Mouse (Mus musculus) forebrain, embryonic 14.5 days (tissue): ENCODE measurements around the gene Gab1. TPM values are rescaled to one million over a fixed set of nuclear protein-coding genes. Genes with fewer than 3 reads are reported as not detected.
A peak's percentile ranks its signal among the peaks of the same experiment; 100 is the strongest.

ENCODE experiments used
- ATAC-seq: fragments of 200-750 bp; cut with Nextera tagmentation; 2 replicates; pipeline ENCODE4 v1.8.0; 2017; ENCODE audit warnings: mild to moderate bottlenecking, moderate library complexity
- DNase-seq: peaks from one replicate; pipeline ENCODE4 v3.0.0-alpha.2; 2015; ENCODE audit warnings: low spot score
- H3K27ac ChIP-seq: fragments of 300-500 bp; sonication (generic); 2 replicates; pipeline ENCODE4 v1.5.1; 2014; ENCODE audit warnings: low read depth, mild to moderate bottlenecking, control low read depth, low read length, moderate library complexity
- H3K27me3 ChIP-seq: fragments of 300-500 bp; sonication (generic); replicated peaks from 2 replicates; pipeline ENCODE4 v1.6.1; 2014; ENCODE audit warnings: low read length, control low read depth, mixed read lengths; ENCODE audit not compliant: control insufficient read depth, insufficient read depth
- H3K36me3 ChIP-seq: fragments of 300-500 bp; sonication (generic); 2 replicates; pipeline ENCODE4 v1.6.1; 2014; ENCODE audit warnings: low read length, control low read depth; ENCODE audit not compliant: control insufficient read depth, insufficient read depth
- H3K4me1 ChIP-seq: fragments of 300-500 bp; sonication (generic); 2 replicates; pipeline ENCODE4 v1.6.1; 2014; ENCODE audit warnings: antibody characterized with exemption, low read length, control low read depth; ENCODE audit not compliant: control insufficient read depth, insufficient read depth
- H3K4me2 ChIP-seq: fragments of 300-500 bp; sonication (generic); 2 replicates; pipeline ENCODE4 v1.6.1; 2014; ENCODE audit warnings: mild to moderate bottlenecking, control low read depth, low read length
- H3K4me3 ChIP-seq: fragments of 300-500 bp; sonication (generic); 2 replicates; pipeline ENCODE4 v1.5.1; 2014; ENCODE audit warnings: low read depth, low read length, control low read depth
- H3K9ac ChIP-seq: fragments of 300-500 bp; sonication (generic); 2 replicates; pipeline ENCODE4 v1.6.1; 2014; ENCODE audit warnings: mild to moderate bottlenecking, low read length, control low read depth, moderate library complexity
- H3K9me3 ChIP-seq: fragments of 300-500 bp; sonication (generic); replicated peaks from 2 replicates; pipeline ENCODE4 v1.6.1; 2016; ENCODE audit warnings: low read length, control low read depth, mixed read lengths; ENCODE audit not compliant: control insufficient read depth
- WGBS: fragments of 180-500 bp; shearing (Covaris S2); extraction: QIAGEN DNeasy Blood & Tissue Kit; methylation state at CpG from one replicate; pipeline ENCODE4 v1.1.7; 2014; 5-methylcytosine and 5-hydroxymethylcytosine counted together
- polyA plus RNA-seq: library from polyadenylated mRNA; unstranded; fragments of >200 nt; fragmentation: Nextera tagmentation; extraction: Ambion mirVana; gene quantifications from 2 replicates; pipeline ENCODE4 v1.2.1, GENCODE M21; 2014

The Gab1 gene
- polyA plus RNA-seq, 1 experiment from 2014 or later, result 15.4 TPM

- DNase-seq (no peak), ATAC-seq (no peak)
- no peaks in the 10 kb centered on the region for H3K27me3 ChIP-seq
- H3K4me2 ChIP-seq, result no peak overlapping the region
- no peaks in the 10 kb centered on the region for H3K9me3 ChIP-seq
- H3K4me1 ChIP-seq, result peaks cover 18% of the 10 kb centered on the region
- no peak overlapping the region for H3K4me3 ChIP-seq
- H3K27ac ChIP-seq, result no peak overlapping the region
- no peak overlapping the region for H3K9ac ChIP-seq
- H3K36me3 ChIP-seq, result no peaks in the 10 kb centered on the region
- 40% methylated on average over 13 of the region's 13 CpGs for WGBS
Observed at GRCm38 (mm10) chr8:80853622-80854021, 26.7 kb downstream of the Gab1 start.

GRCm38 (mm10) chr8:80853208-80853607 is 27.1 kb downstream of the Gab1 start:
- no peak overlapping the region for H3K4me3 ChIP-seq

GRCm38 (mm10) chr8:80852412-80853165 is 27.7 kb downstream of the Gab1 start:
- peaks cover 19% of the 10 kb centered on the region for H3K4me1 ChIP-seq
- no peaks in the 10 kb centered on the region for H3K27me3 ChIP-seq
- H3K4me3 ChIP-seq, result no peak overlapping the region
- 83% methylated on average over 9 of the region's 9 CpGs for WGBS
- no peaks in the 10 kb centered on the region for H3K9me3 ChIP-seq
- H3K36me3 ChIP-seq, result no peaks in the 10 kb centered on the region
- DNase-seq (no peak), ATAC-seq (no peak)
- H3K27ac ChIP-seq, result no peak overlapping the region
- H3K9ac ChIP-seq, result no peak overlapping the region
- no peak overlapping the region for H3K4me2 ChIP-seq

More at GRCm38 (mm10) chr8:80853208-80853607, 27.1 kb downstream of the Gab1 start:
- H3K4me2 ChIP-seq, result no peak overlapping the region
- 73% methylated on average over 6 of the region's 6 CpGs for WGBS
- no peaks in the 10 kb centered on the region for H3K36me3 ChIP-seq
- DNase-seq, result no peak
- no peak overlapping the region for H3K9ac ChIP-seq
- no peak overlapping the region for H3K27ac ChIP-seq
- no peak for ATAC-seq
- no peaks in the 10 kb centered on the region for H3K9me3 ChIP-seq
- H3K27me3 ChIP-seq, result no peaks in the 10 kb centered on the region
- peaks cover 19% of the 10 kb centered on the region for H3K4me1 ChIP-seq

GRCm38 (mm10) chr8:80851648-80852047 is 28.7 kb downstream of the Gab1 start:
- ATAC-seq, result no peak
- Histone ChIP-seq H3K4me1 (peaks cover 15% of the 10 kb centered on the region), H3K4me3 (no peak overlapping the region), H3K36me3 (no peaks in the 10 kb centered on the region), H3K9me3 (no peaks in the 10 kb centered on the region), H3K27me3 (no peaks in the 10 kb centered on the region), H3K27ac (no peak overlapping the region), H3K9ac (no peak overlapping the region), H3K4me2 (no peak overlapping the region)
- WGBS, result 90% methylated on average over 6 of the region's 6 CpGs
- DNase-seq, result no peak

- Histone ChIP-seq H3K36me3 (no peaks in the 10 kb centered on the region), H3K4me3 (no peak overlapping the region), H3K9ac (no peak overlapping the region), H3K27ac (no peak overlapping the region), H3K4me1 (peaks cover 12% of the 10 kb centered on the region), H3K9me3 (no peaks in the 10 kb centered on the region), H3K27me3 (no peaks in the 10 kb centered on the region), H3K4me2 (no peak overlapping the region)
- no peak for ATAC-seq
- DNase-seq, result no peak
- WGBS, result 92% methylated on average over 4 of the region's 4 CpGs
Observed at GRCm38 (mm10) chr8:80850013-80850412, 30.3 kb downstream of the Gab1 start.

- no peak overlapping the region for H3K4me3 ChIP-seq
- H3K4me1 ChIP-seq, result peaks cover 10% of the 10 kb centered on the region
- H3K9me3 ChIP-seq, result no peaks in the 10 kb centered on the region
- no peak overlapping the region for H3K4me2 ChIP-seq
- H3K9ac ChIP-seq, result no peak overlapping the region
- no peaks in the 10 kb centered on the region for H3K27me3 ChIP-seq
- no peaks in the 10 kb centered on the region for H3K36me3 ChIP-seq
- H3K27ac ChIP-seq, result no peak overlapping the region
- 79% methylated on average over 11 of the region's 11 CpGs for WGBS
- DNase-seq (no peak), ATAC-seq (0 out of 2 replicates have a peak, but pooled peaks have one; percentile 16)
Observed at GRCm38 (mm10) chr8:80848631-80849030, 31.7 kb downstream of the Gab1 start.

- 0 out of 2 replicates have a peak, but pooled peaks cover 4% of the 10 kb centered on the region for H3K4me1 ChIP-seq
- no peak overlapping the region for H3K9ac ChIP-seq
- H3K4me3 ChIP-seq, result no peak overlapping the region
- H3K4me2 ChIP-seq, result no peak overlapping the region
- 64% methylated on average over 9 of the region's 9 CpGs for WGBS
- no peaks in the 10 kb centered on the region for H3K9me3 ChIP-seq
- no peak for ATAC-seq
- DNase-seq, result peak; percentile 29
- no peak overlapping the region for H3K27ac ChIP-seq
- no peaks in the 10 kb centered on the region for H3K27me3 ChIP-seq
- no peaks in the 10 kb centered on the region for H3K36me3 ChIP-seq
Observed at GRCm38 (mm10) chr8:80847912-80848311, 32.4 kb downstream of the Gab1 start.

- Histone ChIP-seq H3K4me2 (no peak overlapping the region), H3K9me3 (no peaks in the 10 kb centered on the region), H3K36me3 (no peaks in the 10 kb centered on the region), H3K27ac (no peak overlapping the region), H3K4me3 (no peak overlapping the region), H3K4me1 (0 out of 2 replicates have a peak, but pooled peaks cover 2% of the 10 kb centered on the region), H3K9ac (no peak overlapping the region), H3K27me3 (no peaks in the 10 kb centered on the region)
- ATAC-seq (no peak), DNase-seq (no peak)
- WGBS, result 92% methylated on average over 13 of the region's 13 CpGs
Observed at GRCm38 (mm10) chr8:80845284-80845683, 35.0 kb downstream of the Gab1 start.

- Histone ChIP-seq H3K36me3 (no peaks in the 10 kb centered on the region), H3K9ac (no peak overlapping the region), H3K4me3 (no peak overlapping the region), H3K4me2 (no peak overlapping the region), H3K4me1 (0 out of 2 replicates have a peak, but pooled peaks cover 2% of the 10 kb centered on the region), H3K27ac (no peak overlapping the region), H3K9me3 (no peaks in the 10 kb centered on the region), H3K27me3 (no peaks in the 10 kb centered on the region)
- no peak for DNase-seq
- ATAC-seq, result no peak
- 90% methylated on average over 9 of the region's 9 CpGs for WGBS
Observed at GRCm38 (mm10) chr8:80843744-80844434, 36.4 kb downstream of the Gab1 start.
